Mouse (Mus musculus): ENCODE measurements around the gene Sdk1. TPM values are rescaled to one million over a fixed set of nuclear protein-coding genes. Genes with fewer than 3 reads are reported as not detected.
"Not testable (repeated sequence)": the region's sequence is repeated elsewhere in the genome, so short reads cannot be mapped to it uniquely, and the experiment has no call there.

The Sdk1 gene
- polyA plus RNA-seq, 1 experiment from 2014 or later: not detected

DNA sequence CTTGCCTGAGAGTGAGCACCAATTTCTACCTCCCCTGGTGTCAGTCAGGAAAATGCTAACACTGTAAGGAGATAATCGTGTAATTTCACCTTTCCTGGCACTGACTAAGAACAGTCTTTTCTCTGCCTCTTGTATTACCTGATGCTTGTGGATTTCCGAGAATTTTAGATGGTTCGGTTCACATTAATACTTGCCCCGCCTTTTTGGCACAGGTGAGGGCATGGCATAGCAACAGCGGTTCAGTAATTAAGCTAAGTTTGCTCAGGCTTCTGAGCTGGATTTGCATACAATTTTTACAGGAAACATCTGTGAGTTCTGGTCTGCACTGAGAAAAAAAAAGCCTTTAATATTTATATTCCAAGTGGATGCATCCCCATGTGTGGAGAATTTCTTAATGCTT lies 350.0 kb downstream of the Sdk1 start:
- Histone ChIP-seq H3K27ac (no peak overlapping the region), H3K4me3 (ENCODE audit: inconsistent target) (no peak overlapping the region), H3K36me3 (ENCODE audit: inconsistent target) (no peaks in the 10 kb centered on the region), H3K79me2 (ENCODE audit: inconsistent target) (no peaks in the 10 kb centered on the region)
- WGBS (ENCODE audit: missing documents): 88% methylated on average over 5 of the region's 5 CpGs

DNA sequence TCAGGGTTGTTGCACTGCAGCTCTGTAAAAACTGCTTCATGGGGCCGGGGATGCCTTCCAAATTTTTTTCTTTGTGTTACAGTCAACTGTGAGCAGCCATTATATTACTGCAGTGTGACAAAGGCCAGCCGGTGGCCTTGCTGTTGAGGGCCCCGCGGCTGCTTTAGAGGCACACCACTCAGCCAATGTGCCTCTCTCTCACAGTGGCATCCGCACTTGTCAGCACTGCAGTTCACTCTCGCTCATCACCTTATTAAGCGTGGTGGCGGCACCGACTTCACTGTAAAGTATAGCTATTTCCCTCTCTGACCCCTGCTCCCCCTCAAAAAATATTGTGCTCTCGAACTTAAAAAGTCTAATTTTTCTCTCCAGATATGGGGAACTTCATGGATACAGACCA lies 371.4 kb downstream of the Sdk1 start:
- H3K27ac ChIP-seq: no peak overlapping the region
- no peaks in the 10 kb centered on the region for H3K79me2 ChIP-seq (ENCODE audit: inconsistent target)
- 91% methylated on average over 10 of the region's 10 CpGs for WGBS (ENCODE audit: missing documents)
- no peaks in the 10 kb centered on the region for H3K36me3 ChIP-seq (ENCODE audit: inconsistent target)
- no peak overlapping the region for H3K4me3 ChIP-seq (ENCODE audit: inconsistent target)

DNA sequence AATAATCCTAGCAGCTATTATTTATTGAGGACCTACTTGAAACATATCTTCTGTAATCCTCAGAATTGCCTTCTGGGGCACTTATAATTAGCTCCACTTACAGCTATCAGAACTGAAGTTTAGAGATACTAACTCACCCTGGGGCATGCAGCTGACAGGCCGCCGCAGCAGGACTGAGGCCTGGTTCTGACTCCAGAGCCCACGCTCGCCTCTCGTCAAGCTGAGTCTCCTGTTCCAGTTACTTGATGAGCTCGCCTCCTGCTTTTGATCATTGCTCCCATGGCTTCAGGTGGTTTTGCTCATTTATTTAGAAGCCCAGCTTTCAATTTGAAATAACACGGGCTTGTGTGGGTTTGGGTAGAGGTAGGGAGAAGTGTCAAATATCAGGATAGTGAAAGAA lies 374.5 kb downstream of the Sdk1 start:
- 89% methylated on average over 7 of the region's 7 CpGs for WGBS (ENCODE audit: missing documents)
- Histone ChIP-seq H3K36me3 (ENCODE audit: inconsistent target) (no peaks in the 10 kb centered on the region), H3K27ac (no peak overlapping the region), H3K4me3 (ENCODE audit: inconsistent target) (no peak overlapping the region), H3K79me2 (ENCODE audit: inconsistent target) (no peaks in the 10 kb centered on the region)

DNA sequence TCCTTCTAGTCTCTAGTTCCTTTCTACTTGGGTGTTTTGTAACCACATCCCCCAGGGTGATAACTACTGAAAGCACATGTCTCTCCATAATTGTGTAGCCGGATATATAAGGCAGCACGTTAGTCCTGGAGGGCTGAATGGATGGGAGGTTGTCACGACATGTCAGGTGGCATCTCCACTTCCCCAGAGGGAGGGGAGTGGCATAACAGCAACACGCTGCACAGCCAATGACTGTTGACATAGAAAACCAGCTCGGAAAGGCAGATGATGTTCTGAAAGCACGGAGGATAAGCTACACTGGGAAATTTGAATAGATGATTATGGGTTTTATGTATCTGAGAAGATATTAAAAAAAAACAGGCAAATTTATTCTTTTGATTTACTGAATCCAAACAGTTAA lies 376.4 kb downstream of the Sdk1 start:
- H3K79me2 ChIP-seq (ENCODE audit: inconsistent target): no peaks in the 10 kb centered on the region
- H3K4me3 ChIP-seq (ENCODE audit: inconsistent target): no peak overlapping the region
- H3K36me3 ChIP-seq (ENCODE audit: inconsistent target): no peaks in the 10 kb centered on the region
- WGBS (ENCODE audit: missing documents): 82% methylated on average over 6 of the region's 6 CpGs
- H3K27ac ChIP-seq: no peak overlapping the region

DNA sequence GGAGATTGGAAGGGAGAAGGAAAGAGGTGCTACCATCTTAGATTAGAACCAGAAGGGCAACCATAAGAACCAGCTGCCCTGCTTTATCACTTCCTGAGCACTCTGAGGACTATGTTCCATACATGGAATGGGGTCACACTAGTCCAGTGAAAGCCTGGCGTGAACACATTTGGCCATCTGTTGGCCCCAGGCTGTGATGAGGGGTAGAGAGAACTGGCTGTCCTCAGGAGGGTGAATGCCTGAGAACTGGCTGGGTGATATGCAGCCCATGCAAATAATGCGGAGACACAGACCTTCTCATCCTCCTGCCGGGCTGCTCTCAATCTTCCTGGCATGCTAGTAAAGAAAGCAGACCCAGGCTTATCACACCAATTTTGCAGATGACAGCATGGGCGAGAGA lies 384.1 kb downstream of the Sdk1 start:
- no peak overlapping the region for H3K4me3 ChIP-seq (ENCODE audit: inconsistent target)

DNA sequence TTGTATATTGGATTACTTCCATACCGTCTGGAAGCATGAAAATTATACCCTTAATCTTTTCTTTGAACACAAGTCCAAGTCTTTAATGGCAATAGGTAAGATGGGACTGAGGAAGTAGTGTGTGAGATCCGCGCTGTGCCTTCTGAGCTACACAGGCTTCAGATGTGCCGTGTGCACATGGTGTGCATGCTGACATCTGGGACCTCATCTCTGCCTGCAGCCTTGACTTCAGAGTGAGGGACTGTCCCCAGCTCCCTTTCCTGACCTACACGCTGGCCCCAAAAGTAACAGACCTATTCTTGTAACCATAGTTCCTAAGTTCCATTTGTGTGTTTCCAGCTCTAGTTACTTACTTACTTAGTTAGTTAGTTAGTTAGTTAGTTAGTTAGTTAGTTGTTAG lies 390.4 kb downstream of the Sdk1 start:
- no peak overlapping the region for H3K4me3 ChIP-seq (ENCODE audit: inconsistent target)
- H3K79me2 ChIP-seq (ENCODE audit: inconsistent target): no peaks in the 10 kb centered on the region
- no peaks in the 10 kb centered on the region for H3K36me3 ChIP-seq (ENCODE audit: inconsistent target)
- H3K27ac ChIP-seq: no peak overlapping the region
- WGBS (ENCODE audit: missing documents): 91% methylated on average over 5 of the region's 5 CpGs

More for the DNA sequence above, 384.1 kb downstream of the Sdk1 start:
- H3K79me2 ChIP-seq (ENCODE audit: inconsistent target): no peaks in the 10 kb centered on the region
- 94% methylated on average over 4 of the region's 4 CpGs for WGBS (ENCODE audit: missing documents)
- no peak overlapping the region for H3K27ac ChIP-seq
- H3K36me3 ChIP-seq (ENCODE audit: inconsistent target): no peaks in the 10 kb centered on the region

DNA sequence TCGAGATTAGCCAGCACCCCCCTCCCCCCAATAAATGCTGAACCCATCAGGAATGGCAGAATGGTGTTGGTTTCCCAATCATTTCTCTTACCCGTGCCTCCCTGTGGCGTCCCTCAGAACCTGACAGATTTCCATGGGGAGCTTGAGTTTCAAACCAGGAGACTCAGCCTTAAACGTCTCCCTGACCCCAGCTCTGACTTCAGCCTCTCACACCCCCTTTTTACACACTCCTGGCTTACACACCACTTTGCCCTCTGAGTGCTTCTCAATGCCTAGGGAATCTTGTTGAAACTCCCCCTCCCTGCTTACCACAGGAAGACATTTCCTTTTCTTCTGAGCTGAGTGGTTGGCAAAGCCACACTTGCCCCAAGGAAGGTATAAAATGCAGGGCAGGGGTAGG lies 392.0 kb downstream of the Sdk1 start:
- no peaks in the 10 kb centered on the region for H3K36me3 ChIP-seq (ENCODE audit: inconsistent target)
- WGBS (ENCODE audit: missing documents): 56% methylated on average over 4 of the region's 4 CpGs
- no peaks in the 10 kb centered on the region for H3K79me2 ChIP-seq (ENCODE audit: inconsistent target)
- no peak overlapping the region for H3K4me3 ChIP-seq (ENCODE audit: inconsistent target)
- H3K27ac ChIP-seq: no peak overlapping the region

DNA sequence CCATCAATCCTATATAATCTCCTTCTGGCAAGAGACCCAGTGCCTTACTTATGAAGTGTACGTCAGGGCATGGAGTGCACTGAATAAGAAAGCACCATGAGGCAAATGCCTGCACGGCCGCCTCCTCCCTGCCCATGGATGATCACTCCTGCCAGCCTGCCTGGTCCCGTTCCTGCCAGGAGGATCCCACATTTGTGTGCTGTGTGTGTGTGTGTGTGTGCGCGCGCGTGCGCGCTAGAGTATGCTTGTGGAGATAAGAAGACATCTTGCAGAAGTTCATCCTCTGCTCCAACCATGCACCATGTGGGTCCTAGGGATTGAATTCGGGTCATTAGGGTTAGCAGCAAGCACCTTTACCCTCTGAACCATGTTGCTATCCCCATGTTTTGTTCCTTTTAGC lies 395.1 kb downstream of the Sdk1 start:
- H3K27ac ChIP-seq: no peak overlapping the region
- no peak overlapping the region for H3K4me3 ChIP-seq (ENCODE audit: inconsistent target)
- H3K79me2 ChIP-seq (ENCODE audit: inconsistent target): no peaks in the 10 kb centered on the region
- H3K36me3 ChIP-seq (ENCODE audit: inconsistent target): no peaks in the 10 kb centered on the region
- 93% methylated on average over 11 of the region's 11 CpGs for WGBS (ENCODE audit: missing documents)

DNA sequence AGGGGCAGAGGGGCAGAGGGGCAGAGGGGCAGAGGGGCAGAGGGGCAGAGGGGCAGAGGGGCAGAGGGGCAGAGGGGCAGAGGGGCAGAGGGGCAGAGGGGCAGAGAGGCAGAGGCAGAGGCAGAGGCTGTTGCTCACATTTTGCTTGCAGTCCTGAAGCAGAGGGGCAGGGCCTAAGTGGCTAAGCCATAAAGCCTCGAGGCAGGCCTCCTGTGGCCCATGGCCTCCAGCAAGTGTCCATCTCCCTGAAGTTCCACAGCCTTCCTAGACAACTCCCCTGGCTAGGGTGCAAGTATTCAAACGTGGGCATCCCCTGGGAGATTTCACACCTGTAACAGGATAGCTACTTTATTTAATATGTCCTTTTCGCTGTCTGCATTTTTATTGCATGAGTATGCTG lies 395.8 kb downstream of the Sdk1 start:
- 68% methylated on average over 3 of the region's 3 CpGs for WGBS (ENCODE audit: missing documents)
- H3K27ac ChIP-seq; H3K36me3 ChIP-seq (ENCODE audit: inconsistent target); H3K79me2 ChIP-seq (ENCODE audit: inconsistent target); H3K4me3 ChIP-seq (ENCODE audit: inconsistent target): not testable (repeated sequence)

DNA sequence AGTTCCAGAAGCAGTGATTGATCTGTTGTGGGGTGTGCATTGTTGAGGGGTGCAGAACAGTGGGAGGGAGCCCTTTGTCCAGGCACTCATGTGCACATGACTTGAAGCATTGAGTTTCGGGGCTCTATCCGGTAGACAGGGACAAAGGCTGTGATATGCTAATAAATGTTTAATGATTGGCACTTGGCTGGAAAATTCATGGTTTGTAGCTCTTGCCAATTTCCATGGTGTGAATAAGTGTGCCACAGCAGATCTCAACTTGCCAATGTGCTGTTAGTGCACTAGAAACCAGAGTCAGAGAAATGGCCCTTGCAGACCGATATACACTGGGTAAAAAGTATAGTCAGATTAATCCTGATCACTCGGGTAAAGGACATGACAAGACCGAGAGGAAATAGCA lies 404.4 kb downstream of the Sdk1 start:
- Histone ChIP-seq H3K27ac (no peak overlapping the region), H3K4me3 (ENCODE audit: inconsistent target) (no peak overlapping the region), H3K36me3 (ENCODE audit: inconsistent target) (no peaks in the 10 kb centered on the region), H3K79me2 (ENCODE audit: inconsistent target) (no peaks in the 10 kb centered on the region)
- WGBS (ENCODE audit: missing documents): 83% methylated on average over 4 of the region's 5 CpGs

DNA sequence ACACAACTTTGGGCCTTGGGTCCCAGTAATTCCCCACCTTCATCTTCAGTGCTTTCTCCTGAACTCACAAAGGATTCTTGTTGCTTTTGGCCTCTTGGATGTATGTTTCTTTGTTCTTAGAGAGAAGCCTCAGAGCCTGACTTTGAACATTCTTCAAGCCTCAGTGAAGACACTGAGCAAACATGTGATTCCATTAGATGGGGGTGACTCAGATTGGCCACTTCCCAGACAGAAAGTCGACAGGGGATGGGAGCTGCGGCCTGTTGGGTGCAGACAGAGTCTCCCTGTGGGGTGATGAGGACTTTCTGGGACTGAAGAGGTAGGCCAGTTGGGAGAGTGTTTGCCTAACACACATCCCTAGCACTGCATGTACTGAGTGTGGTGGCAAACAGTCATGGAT lies 405.3 kb downstream of the Sdk1 start:
- H3K36me3 ChIP-seq (ENCODE audit: inconsistent target): no peaks in the 10 kb centered on the region
- no peak overlapping the region for H3K27ac ChIP-seq
- WGBS (ENCODE audit: missing documents): 83% methylated on average over 2 of the region's 2 CpGs
- no peak overlapping the region for H3K4me3 ChIP-seq (ENCODE audit: inconsistent target)
- H3K79me2 ChIP-seq (ENCODE audit: inconsistent target): no peaks in the 10 kb centered on the region

DNA sequence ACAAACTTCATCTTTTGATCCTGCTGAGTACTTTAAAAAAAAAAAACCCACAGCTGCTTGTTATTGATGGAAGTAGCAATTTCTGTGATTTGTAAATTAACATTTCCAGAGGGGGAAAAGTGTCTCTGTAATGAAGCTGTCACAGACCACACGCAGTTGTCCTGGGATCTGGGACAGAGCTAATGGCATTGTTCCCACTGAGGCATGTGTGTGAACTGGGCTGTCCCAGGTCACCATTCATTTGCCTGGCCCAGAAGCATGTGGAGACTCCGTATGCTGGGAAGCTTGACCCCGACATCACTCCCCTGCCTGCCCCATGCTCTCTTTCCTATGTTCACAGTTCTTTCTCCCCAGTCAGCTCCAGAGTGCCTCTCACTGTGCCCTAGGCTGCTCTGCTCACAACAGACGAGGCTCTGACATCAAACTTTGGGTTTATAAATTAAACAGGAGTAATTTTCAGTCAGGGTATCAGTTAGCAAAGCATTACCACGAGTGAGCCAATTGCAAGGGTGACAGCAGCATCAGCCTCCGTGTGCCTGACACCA lies 408.6 kb downstream of the Sdk1 start:
- no peak overlapping the region for H3K27ac ChIP-seq
- 79% methylated on average over 6 of the region's 6 CpGs for WGBS (ENCODE audit: missing documents)

DNA sequence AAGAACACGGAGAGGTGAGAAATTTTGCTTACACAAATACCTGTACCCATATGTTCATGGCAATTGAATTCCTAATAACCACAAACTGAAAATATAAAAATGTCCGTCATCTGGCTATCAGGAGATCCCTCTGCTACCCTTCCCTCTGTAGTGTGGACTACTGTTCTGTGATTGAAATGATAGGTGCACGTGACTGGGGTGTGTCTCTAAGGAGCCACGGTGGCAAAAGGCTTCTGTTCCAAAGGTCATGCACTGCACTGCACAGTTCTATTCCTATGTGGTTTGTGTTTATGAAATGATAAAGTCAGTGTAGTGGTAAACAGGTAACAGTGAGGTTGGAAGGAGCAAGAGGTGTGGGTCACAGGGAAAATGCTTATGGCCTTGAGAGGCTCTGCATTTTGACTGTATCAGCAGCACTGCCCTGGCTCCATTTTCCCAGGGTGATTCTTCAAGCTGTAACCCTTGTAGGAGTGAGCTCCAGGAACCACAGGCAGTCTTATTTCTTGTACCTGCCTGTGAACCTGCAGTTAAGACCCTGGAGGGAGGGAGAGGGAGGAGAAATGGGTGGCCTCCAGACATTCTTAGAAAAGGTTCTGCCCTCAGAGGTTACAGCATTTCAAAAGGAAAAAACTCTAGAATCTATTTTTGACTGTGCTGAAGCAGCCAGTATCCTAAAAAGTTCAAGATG lies 410.5 kb downstream of the Sdk1 start:
- H3K27ac ChIP-seq: no peak overlapping the region
- H3K4me3 ChIP-seq (ENCODE audit: inconsistent target): no peak overlapping the region
- WGBS (ENCODE audit: missing documents): 93% methylated on average over 4 of the region's 4 CpGs
- no peaks in the 10 kb centered on the region for H3K79me2 ChIP-seq (ENCODE audit: inconsistent target)
- H3K36me3 ChIP-seq (ENCODE audit: inconsistent target): no peaks in the 10 kb centered on the region

More for the DNA sequence above, 408.6 kb downstream of the Sdk1 start:
- Histone ChIP-seq H3K79me2 (ENCODE audit: inconsistent target) (no peaks in the 10 kb centered on the region), H3K4me3 (ENCODE audit: inconsistent target) (no peak overlapping the region), H3K36me3 (ENCODE audit: inconsistent target) (no peaks in the 10 kb centered on the region)

DNA sequence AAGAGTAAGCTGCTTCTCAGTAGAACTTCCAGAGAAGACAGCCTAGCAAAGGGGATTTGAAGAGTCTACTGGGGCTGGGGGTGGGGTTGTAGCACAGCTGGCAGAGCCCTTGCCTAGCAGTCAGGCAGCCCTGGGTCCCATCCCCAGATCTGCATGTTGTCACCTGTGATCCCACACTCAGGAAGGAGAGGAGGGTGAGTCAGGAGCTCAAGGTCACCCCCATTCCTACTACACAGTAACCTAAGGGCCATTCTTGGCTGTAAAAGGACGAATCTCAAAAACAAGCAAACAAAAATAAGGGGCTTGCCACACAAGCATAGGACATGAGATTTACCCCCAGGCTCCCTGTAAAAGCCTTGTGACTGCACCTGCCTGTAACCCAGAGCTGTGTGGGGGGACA lies 435.1 kb downstream of the Sdk1 start:
- WGBS (ENCODE audit: missing documents): 79% methylated on average over 1 of the region's 1 CpGs

DNA sequence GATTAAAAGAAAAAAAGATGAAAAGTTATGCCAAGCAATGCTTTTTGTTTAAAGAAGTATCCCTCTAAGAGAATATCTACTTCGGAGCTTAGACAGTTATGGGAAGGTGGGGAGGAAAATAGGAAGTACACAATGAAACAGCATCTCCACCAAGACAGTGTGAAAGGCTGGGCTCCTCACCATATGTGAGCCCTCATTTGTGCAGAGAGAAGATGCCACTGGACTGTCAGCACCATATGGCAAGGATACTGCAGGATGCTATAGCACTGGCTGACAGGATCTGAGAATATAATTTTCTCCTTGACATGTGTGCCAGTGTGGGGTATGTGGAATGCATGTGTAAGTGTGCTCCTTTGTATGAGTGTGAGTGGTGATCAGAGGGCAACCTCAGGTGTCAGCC lies 435.7 kb downstream of the Sdk1 start:
- WGBS (ENCODE audit: missing documents): 83% methylated on average over 1 of the region's 1 CpGs

More for the DNA sequence above, 435.1 kb downstream of the Sdk1 start:
- Histone ChIP-seq H3K36me3 (ENCODE audit: inconsistent target) (no peaks in the 10 kb centered on the region), H3K4me3 (ENCODE audit: inconsistent target) (no peak overlapping the region), H3K79me2 (ENCODE audit: inconsistent target) (no peaks in the 10 kb centered on the region), H3K27ac (no peak overlapping the region)

DNA sequence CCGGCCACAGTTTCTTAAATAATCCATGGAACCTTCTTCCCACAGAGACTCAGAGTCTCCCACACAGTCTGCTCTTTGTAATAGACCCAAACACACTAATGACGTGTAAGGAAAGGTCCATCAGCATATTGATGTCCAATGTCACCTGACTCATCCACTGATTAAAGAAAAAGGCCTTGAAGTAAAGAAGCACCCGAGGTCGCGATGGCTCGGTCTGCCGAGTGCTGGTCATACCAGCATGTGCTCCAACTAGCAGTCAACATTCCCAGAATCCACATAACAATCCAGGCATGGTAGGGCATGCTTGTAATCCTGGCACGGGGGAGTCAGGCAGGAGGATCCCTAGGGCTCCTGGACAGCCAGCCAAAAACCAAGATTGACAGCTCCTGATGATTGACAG lies 436.6 kb downstream of the Sdk1 start:
- Histone ChIP-seq H3K4me3 (ENCODE audit: inconsistent target) (no peak overlapping the region), H3K79me2 (ENCODE audit: inconsistent target) (no peaks in the 10 kb centered on the region), H3K27ac (no peak overlapping the region), H3K36me3 (ENCODE audit: inconsistent target) (no peaks in the 10 kb centered on the region)
- 90% methylated on average over 8 of the region's 8 CpGs for WGBS (ENCODE audit: missing documents)

More for the DNA sequence above, 435.7 kb downstream of the Sdk1 start:
- Histone ChIP-seq H3K27ac (no peak overlapping the region), H3K36me3 (ENCODE audit: inconsistent target) (no peaks in the 10 kb centered on the region), H3K79me2 (ENCODE audit: inconsistent target) (no peaks in the 10 kb centered on the region), H3K4me3 (ENCODE audit: inconsistent target) (no peak overlapping the region)
